Mouse (Mus musculus): ENCODE measurements around the gene Gatm. TPM values are rescaled to one million over a fixed set of nuclear protein-coding genes. Genes with fewer than 3 reads are reported as not detected.

The Gatm gene
- polyA plus RNA-seq, 2 experiments from 2014 or later, result 0.62 to 1.3 TPM

DNA sequence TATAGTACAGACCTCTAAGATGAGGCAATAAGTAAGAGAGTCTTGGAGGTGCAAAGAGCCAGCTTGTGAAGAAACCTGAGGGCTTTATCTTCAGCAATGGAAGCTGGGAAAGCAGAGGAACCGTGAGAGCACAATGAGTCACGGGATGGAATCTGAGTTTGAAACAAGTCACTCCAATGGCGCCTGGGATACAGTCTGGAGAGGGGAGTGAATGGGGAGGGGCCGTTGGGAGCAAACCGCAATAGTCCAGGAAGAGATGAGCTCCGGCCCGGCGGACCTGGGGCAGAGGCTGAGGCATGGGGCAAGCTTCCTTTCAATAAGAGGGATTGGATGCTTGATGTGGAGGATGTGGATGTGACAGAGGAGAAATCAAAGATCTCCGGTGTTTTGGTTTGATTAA, 2.3 kb downstream of the Gatm start:
- no peak for ATAC-seq

DNA sequence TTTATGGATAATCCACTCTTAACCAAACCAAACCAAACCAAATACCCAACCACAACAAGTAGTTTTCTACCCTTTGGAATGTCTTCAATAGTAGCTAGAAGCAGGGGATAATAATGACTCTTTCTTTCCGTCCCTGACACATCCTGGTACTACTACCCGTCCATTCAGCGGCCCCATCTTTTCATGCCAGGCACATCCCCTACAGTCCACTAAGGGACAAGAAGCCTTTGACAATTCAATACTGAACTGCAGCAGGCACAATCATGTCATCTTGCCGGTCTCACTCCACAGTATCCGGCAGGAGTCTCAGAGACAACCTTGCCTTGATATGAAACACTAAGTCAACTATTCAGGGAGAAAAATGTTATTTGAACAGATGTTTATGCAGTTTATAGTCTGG, 5.3 kb downstream of the Gatm start:
- no peak for ATAC-seq

DNA sequence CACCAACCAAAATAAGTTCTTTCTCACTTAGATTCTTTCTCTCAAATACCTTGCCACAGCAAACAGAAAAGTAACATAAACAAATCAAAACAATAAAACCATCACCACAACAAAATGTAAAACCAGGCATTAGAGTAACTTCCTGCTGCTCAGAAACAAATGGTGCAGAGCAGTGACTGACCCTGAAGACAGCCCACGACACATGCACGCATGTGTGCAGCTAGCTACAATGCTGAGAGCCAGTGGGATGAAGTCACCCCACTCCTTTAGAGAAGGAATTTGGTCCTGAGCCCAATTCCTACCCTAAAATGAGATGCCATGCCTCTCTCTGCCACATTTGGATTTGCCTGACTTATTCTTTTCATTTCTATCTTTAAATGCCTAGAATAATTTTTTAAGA, 9.7 kb downstream of the Gatm start:
- ATAC-seq, result no peak

DNA sequence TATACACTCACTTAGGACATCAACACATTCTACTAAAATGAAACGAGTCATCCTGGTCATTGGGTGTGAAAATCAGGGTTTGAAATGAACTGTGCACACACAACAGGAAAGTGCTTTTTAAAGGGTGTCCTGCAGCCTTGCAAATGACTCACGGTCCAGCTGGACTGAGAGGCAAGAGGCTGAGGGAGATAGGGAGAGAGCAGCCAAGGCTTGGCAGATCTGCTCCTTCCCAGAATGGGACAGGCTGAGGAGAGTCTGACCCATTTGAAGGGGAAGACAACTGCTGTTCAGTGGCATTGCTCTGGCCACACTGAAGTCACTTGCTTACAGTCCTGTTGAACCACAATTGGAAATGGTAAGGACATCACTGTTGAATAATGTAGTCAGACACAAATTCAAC, 11.4 kb downstream of the Gatm start:
- no peak for ATAC-seq

DNA sequence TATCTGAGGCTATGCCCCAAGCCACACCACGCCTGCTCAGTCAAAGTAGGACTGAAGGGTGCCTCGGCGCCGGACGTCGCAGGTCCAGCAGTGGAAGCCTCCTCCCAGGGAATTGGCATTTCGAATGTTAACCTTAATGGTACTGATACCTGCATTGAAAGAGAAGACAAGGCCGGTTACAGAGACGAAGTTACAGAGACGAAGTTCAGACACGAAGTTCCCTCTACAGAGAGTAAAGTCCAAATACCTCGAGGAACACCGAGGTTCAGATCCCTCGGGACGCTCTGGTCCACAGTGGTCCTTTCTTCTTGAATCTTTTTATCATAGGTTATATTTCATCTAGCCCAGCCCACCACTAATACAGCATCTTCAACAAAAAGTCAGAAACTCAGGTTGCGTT, 15.6 kb downstream of the Gatm start:
- ATAC-seq, result no peak

DNA sequence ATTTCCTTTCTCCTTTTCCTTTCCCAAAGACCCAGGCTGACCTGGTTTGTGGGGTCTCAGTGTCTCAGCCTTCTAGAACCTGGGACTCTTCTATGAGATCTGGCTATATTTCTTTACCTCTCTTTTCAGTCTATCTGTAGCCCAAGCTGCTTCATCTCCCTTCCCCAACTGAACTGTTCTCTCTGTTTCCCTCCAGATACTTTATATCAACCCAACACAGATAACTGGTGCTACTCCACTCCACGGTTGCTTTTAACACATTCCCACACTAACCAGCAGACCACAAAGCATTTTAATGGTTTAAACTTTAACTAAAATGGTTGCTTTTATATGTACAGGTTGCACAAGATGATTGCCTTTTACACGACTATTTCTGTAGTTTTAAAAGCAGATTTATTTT, 19.9 kb downstream of the Gatm start:
- no peak for ATAC-seq

DNA sequence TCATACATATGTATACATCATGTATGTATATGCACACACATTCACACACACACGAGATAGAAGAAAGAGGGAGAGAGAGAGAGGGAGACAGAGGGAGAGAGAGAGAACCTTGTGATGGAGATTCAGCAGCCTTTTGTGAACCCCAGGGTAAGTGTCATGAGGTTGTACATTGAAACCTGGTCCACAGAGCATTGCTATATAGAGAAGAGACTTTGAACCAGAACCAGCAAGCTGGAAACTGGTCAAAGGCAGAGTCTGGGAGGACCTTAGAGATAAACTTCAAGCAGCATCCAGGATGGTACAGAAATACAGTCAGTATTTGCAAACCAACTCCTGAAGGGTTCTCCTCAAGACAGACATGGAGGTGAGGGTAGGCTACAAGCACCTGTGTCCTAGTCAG, 20.8 kb downstream of the Gatm start:
- ATAC-seq, result no peak

DNA sequence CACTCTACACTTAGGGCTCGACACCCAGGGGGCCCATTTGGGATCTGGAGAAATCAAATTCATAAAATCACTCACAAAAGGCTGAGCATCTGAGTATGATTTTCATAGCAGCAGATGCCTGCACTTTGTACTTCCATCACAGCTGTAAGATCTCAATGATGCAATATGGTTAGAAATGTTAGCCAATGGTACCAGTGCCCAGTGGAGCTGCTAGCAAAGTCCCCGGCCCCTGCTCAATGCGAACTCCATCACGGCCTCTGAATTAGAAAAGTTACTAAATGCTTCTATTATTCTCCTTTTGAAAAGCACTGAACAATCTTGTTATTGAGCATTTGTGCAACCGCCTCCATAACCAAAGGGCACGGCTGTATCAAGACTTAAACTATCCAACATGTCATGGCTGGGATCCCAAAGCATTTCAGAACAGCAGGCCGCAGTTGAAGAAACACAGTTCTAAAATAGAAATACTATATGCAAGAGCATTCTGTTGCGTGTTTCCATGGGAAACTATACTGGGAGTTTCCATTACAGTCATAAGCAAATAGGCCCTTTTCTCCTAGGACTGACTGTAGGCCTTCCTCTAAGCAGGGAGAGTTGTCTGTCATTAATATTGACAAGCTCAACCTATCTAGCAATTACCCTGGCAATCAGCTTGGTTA, 23.1 kb downstream of the Gatm start:
- ATAC-seq, result no peak

DNA sequence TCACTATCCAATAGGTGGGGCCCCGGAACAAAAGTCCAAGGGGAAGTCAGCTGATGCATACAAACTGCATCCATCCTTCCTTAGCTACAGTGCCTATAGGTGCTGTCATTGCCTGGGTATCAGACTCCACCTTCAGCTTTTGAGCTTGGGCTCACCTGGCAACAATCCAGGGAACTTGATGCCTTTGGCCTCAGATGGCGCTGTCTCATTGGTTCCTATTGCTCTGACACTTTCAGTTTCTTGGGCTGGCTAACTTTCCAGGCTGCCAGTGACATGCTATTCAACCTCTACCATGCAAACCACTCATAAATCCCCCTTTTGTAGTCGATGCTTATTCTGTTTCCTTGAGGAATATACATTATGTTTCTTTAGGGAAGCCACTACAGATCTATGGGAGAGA, 24.8 kb downstream of the Gatm start:
- no peak for ATAC-seq

DNA sequence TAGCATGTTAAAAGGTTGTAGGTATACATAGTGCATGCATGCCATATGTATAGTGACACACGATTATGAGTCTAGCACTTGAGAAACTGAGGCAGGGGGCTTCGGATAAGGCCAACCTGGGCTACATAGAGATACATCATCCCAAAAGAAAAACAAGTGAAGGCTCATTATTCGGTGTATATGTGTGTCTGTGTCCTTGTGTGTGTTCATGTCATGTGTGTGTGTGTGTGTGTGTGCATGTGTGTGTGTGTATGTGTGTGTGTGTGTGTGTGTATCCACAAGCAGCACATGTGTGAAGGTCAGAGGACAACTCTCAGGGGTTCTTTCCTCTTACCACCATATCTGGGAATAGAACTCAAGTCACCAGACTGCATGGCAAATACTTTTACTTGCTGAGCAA, 28.8 kb downstream of the Gatm start:
- no peak for ATAC-seq

DNA sequence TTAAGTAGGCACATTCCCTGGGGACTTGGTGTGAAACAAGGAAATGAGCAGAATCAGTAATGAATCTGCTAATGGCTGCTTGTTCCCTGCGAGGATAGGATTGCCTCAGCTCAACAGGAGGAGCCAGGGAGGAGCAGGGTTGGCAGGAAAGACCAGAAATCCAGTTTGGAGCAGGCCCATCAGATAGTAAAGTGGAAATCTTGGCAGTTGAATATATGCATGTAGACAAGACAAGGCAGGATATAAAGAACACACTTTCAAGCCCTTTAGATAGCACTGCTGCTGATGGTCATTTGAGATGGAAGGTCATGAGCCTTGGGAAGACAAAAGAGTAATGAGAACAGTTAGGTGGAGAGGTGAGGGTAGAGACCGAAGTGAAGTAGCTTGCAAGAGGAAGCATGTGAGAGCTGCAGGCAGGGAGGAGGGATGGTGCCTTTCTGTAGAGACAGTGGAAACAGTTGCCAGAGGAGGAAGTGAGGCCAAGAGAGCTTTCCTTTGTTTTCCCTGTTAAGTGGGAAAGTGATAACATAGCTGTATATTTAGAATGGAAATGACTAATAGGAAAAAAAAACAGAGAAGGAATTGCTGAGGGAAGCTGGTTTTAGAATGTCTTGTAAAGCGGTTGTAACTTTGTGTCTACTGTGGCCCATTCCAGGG, 29.6 kb downstream of the Gatm start:
- no peak for ATAC-seq

DNA sequence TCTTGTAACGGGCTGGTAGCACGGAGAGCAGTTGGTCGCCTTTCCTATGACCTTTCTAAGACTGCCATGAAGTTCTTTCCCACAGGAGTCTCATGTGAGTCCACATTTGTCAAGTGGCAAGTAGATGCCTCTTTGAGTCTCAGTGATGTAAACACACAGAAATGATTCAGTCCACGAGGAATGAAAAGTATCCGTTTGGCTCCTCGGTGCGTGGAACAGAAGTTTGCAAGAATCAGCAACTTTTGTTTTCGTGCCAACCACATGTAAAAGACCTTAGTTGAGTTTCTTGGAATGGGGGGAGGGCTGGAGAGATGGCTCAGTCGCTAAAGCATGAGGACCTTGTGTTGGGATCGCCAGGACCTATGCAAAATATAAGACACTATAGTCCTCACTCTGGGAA, 30.7 kb downstream of the Gatm start:
- ATAC-seq, result no peak

DNA sequence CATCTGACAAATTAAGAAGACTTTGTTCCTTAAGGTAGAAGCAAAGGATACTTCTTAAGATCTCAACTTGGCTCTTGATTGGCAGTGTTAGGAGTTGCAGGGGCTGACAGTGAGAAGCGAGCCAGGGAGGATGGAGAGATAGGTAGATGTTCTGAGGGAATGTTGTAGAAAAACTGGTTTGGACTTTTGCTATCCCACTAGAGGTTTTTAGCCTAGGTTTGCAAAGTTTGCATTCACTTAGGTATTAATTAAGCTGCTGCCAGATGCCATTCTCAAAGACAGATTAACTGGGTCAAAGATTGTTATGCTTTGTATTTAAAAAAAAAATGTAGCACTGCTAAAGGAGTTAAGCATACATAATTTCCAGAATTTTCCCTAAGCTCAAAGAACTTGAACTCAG, 33.8 kb downstream of the Gatm start:
- no peak for ATAC-seq

DNA sequence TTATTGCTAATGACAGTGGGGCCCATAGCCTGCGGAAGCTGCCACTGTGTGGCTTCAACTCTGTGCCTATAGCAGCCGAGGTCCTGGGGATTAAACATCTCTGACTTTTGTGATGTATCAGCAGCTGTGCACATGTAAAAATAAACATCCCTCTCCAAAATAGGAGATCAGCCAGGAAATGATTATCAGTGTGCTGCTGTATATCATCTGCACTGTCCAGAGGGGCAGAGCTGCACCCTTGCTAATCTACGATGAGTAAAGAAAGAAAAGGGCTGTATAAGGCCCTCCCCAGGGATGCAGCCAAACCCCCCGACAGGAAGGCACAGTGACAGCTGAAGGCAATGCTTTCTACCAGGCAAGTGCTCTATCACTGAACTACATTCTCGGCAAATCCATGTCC, 34.8 kb downstream of the Gatm start:
- no peak for ATAC-seq

DNA sequence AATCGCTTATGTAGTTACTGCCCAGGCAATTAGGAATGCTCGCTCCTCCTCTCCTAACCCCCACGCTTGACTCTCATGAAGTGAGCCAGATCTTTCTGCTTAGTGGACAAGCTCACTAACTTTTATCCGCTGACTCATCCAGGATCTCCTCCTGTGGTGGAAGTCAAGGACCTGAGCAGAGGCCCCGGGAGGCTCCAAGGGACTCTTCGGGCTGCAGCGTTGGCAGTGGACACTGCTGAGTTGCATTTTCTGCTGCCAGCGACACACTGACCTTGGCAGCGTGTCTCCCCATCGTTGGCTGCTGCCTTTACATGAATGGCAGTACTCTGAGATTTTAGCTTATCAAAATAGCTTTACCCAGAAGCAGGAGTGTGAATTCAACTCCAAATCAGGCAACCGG, 35.6 kb downstream of the Gatm start:
- no peak for ATAC-seq

DNA sequence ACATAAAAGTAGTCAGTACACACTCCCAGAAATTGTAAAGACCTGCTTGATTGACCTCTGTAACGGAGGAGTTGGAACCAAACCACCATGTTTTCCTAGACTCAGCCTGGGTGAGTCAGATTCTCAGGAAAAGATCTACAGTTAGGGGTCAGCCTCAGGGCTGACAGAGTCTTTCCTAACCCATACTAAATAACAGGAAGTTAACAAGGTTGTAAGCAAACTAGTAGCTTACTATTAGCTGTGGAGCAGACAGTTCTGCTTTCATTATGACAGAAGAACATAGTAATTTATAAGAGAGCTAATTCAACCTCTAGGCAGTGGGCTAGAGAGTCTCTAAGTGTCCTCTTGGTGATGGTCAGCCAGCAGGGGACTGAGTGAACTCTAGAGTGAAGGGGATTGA, 38.7 kb downstream of the Gatm start:
- no peak for ATAC-seq

DNA sequence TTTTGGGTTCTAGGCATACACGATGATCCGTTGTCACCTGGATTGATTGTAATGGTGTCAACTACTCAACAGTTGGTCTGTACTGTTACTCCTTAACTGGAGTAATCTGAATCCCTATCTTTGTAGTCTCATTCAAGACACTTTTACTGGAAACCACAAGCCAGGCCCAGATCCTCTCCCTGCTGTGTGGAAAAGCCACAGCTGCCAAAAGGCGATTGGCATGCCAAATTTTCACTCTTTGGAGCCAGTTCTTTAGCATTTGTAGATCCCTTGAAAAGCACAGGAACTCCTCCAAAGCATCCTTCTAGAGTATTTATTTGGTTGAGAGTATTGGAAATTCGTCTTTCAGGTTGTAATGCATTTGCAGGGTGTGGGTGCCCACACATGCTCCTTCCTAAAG, 39.8 kb downstream of the Gatm start:
- no peak for ATAC-seq

DNA sequence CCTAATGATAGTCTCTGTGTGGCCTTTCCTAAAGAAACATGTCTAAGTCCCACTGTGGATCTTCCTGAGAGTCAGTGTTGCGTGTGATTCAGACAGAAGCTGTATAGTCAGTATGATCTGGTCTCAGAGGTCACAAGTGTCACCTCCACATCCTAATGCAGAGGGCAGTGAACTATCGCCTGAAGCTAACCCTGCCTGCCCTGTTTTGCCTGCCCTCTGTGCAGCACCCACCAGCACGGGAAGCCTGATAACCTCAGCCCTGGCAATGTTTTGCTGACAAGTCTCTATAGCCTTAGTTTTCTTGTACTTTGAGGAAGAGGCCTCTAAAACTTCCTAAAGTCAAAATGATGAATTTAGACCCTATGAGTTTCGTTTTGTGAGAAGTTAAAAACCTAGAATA, 40.7 kb downstream of the Gatm start:
- no peak for ATAC-seq

DNA sequence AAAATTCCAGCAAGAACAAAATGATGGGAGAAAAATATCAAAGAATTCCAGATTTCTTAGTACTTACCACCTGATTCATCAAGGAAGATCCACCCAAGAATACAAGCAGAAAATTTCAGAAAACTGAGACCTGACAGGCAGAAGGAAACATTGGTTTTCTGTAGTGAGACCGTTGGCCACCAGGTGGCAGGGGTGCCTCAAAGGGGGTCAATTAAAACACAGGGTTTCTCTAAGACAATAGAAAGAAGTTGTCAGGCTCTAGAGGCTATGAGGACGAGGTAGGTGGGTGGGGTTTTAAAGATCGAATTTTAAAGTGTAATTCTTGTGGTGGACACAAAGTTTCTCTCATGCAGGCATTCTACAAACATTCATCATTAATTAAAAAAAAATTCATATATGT, 41.7 kb downstream of the Gatm start:
- ATAC-seq, result peak; percentile 93

DNA sequence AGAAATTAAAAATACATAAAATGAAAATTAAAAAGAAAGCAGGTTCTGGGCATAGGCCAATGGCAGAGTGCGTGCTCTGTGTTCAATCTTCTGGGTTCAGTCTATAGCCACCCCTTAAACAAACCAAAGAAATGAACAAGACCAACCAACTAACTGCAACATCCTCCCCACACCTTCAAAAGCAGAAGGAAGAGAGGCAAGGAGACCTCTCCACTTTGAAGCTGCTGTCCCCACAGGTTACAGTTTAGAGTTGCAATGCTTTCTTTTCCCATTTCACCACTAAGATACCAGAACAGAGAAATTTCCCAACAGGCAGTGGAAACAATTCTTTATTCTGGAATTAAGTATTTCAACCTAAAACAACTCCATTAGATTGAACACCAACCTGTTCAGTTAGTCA, 48.9 kb downstream of the Gatm start:
- ATAC-seq, result no peak

DNA sequence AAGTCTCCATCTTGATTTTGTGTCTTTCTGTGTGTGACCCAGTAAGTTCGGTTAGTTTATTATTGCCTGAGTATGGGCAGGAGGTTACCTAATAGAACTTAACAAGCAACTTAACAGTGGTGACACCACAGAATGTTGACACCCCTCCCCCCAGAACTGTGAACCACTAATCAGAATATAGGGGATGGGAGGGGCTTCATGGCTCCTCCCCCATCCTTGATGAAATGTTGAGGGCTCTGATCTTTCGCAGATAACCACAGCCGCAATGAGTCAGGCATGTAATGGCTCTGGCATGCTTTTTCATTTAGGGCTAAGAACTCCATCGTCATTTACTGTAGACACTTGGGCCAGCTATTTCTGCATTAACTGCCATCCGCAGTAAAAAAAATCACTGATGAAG, 49.9 kb downstream of the Gatm start:
- ATAC-seq, result peak; percentile 39

DNA sequence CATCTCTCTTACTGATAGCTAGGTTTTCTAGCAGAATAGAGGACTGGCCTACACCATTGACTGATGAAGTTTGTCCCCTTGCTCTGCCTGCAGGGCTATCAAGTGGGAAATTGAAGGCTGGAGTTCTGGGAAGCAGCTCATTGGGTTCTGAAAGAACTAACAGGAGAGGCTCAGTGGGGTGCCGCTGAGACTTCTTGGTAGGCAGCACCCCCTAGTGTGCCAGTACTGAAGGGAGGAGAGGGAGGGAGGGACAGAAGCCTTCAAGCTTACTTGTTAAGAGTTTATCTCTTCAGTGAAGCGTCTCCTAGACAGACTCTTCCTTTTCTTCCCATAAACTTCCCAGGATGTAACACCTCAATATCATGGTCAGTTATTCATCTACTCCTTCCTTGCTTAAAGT, 52.8 kb downstream of the Gatm start:
- peak; percentile 77 for ATAC-seq

All from CD4-positive, CD25-positive, alpha-beta regulatory T cell, adult 4 months (primary cell).